ENCODE assay signal across 10 mouse cellular contexts in the genomic region with DNA sequence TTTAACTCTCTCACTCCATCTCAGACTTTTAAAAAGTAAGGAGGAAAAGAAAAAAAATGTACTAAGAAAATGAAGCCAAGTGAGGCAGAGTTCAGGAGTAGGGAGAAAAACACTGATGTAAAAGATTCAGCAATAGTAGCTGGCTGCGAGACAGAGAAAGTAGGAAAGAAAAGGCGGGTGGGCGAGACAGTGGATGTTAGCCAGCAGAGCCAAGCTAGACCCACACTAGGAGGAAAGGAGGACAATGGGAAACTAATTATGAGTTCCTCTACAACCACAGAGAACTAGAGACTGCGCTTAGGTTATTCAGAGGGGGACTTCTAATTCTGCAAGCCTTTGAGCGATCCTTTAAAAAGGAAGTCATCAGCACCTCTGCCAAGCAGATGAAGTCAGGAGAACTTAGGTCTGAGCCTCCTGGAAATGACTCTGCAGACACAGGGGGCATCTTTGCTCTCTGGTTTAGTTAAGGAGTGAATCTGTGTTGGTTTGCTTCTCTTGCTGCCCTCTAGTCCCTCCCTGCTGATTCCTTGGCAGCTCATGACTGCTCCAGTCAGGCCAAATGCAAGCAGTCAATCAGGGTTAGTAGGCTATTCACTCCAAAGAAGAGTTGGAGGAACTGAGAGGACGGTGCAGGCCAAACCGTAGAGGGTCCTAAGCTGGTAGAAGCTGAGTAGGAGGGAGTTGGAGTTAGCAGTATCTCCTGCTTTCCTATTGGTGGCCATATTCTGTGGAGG. TPM values are rescaled to one million over a fixed set of nuclear protein-coding genes. Genes with fewer than 3 reads are reported as not detected.
A peak's percentile ranks its signal among the peaks of the same experiment; 100 is the strongest.
DNase-seq lines count a peak whose midpoint lies in the region; ATAC-seq and TF ChIP-seq lines count a peak whose summit lies in the region.
"Had no signal": no experiment of that assay in that cellular context is flagged by ENCODE, and none has a peak within 500 bp of the region (broad histone marks: within the 10 kb centered on the region; RNA-seq: fewer than 3 reads in every experiment).

No protein-coding gene starts in this region.

- no peaks in the 10 kb centered on the region for H3K9me3 ChIP-seq in limb, embryonic 14.5 days (ENCODE audit: control insufficient read depth, low read length)
- H3K9me3 ChIP-seq in limb, embryonic 10.5 days (replicated peaks), result no peaks in the 10 kb centered on the region
- H3K9me3 ChIP-seq: limb, embryonic 13.5 days; lung, embryonic 15.5 days had no signal

- peak; percentile 38 for DNase-seq in adrenal gland, postnatal 10 days
- no peak for DNase-seq in adrenal gland, postnatal 25 days
- DNase-seq in gastrocnemius, adult 2 months, result no peak
- no peak for DNase-seq in gastrocnemius, adult 18-20 months (ENCODE audit: low spot score)
- DNase-seq in limb, embryonic 14.5 days (ENCODE audit: low spot score), result peak; percentile 13
- DNase-seq in limb, embryonic 10.5 days (ENCODE audit: low spot score), result no peak
- DNase-seq in brain, embryonic 14.5 days (ENCODE audit: low read depth), result peak; percentile 59
- no peak for DNase-seq in kidney, adult 11 months

- H3K9ac ChIP-seq in limb, embryonic 14.5 days (ENCODE audit: low read depth, low read length, severe bottlenecking), result no peak overlapping the region
- H3K9ac ChIP-seq: limb, embryonic 13.5 days; lung, embryonic 15.5 days had no signal

- no peak for ATAC-seq in limb, embryonic 14.5 days (ENCODE audit: low FRiP score, low read depth)

- no peaks in the 10 kb centered on the region for H3K27me3 ChIP-seq in limb, embryonic 14.5 days (ENCODE audit: control insufficient read depth, insufficient read depth, low read length)
- H3K27me3 ChIP-seq in limb, embryonic 10.5 days (ENCODE audit: low read depth, poor library complexity, severe bottlenecking), result no peaks in the 10 kb centered on the region
- H3K27me3 ChIP-seq: limb, embryonic 13.5 days; lung, embryonic 15.5 days had no signal

- no peaks in the 10 kb centered on the region for H3K4me1 ChIP-seq in limb, embryonic 14.5 days (ENCODE audit: control insufficient read depth, insufficient read depth, low read length)
- 0 out of 2 replicates have a peak, but pooled peaks cover 3% of the 10 kb centered on the region for H3K4me1 ChIP-seq in limb, embryonic 10.5 days
- H3K4me1 ChIP-seq: lung, embryonic 15.5 days had no signal

- no peak overlapping the region for H3K4me3 ChIP-seq in gastrocnemius, adult 2 months
- H3K4me3 ChIP-seq in limb, embryonic 14.5 days (replicated peaks; ENCODE audit: low read length), result no peak overlapping the region
- H3K4me3 ChIP-seq in limb, embryonic 10.5 days, result no peak overlapping the region
- H3K4me3 ChIP-seq: limb, embryonic 13.5 days; lung, embryonic 15.5 days had no signal

- no peaks in the 10 kb centered on the region for H3K36me3 ChIP-seq in limb, embryonic 14.5 days (ENCODE audit: control insufficient read depth, insufficient read depth, low read length)
- no peaks in the 10 kb centered on the region for H3K36me3 ChIP-seq in limb, embryonic 10.5 days
- H3K36me3 ChIP-seq: limb, embryonic 13.5 days; lung, embryonic 15.5 days had no signal

- WGBS in limb, embryonic 14.5 days, result 80% methylated on average over 7 of the region's 7 CpGs
- WGBS in limb, embryonic 10.5 days, result 93% methylated on average over 7 of the region's 7 CpGs

- TF ChIP-seq CTCF in gastrocnemius, adult 2 months (IDR thresholded peaks at IDR 0.05), result no peak
- no peak for TF ChIP-seq CTCF in brain, embryonic 14.5 days (IDR thresholded peaks at IDR 0.05; ENCODE audit: borderline replicate concordance, extremely low read depth, insufficient read depth, insufficient read length)

- H3K27ac ChIP-seq in gastrocnemius, adult 2 months, result peak overlapping the region; percentile 52
- H3K27ac ChIP-seq in limb, embryonic 14.5 days (replicated peaks; ENCODE audit: low read depth, low read length), result no peak overlapping the region
- H3K27ac ChIP-seq in limb, embryonic 10.5 days, result no peak overlapping the region
- H3K27ac ChIP-seq: limb, embryonic 13.5 days; lung, embryonic 15.5 days had no signal

- no peak for TF ChIP-seq POLR2A in limb, embryonic 14.5 days (IDR thresholded peaks at IDR 0.05; ENCODE audit: borderline replicate concordance, extremely low read depth, insufficient read depth, insufficient read length)
- TF ChIP-seq POLR2A in brain, embryonic 14.5 days (IDR thresholded peaks at IDR 0.05; ENCODE audit: borderline replicate concordance, extremely low read depth, insufficient read depth, insufficient read length, poor library complexity, severe bottlenecking), result no peak

- H3K4me2 ChIP-seq in limb, embryonic 14.5 days (replicated peaks; ENCODE audit: low read depth, low read length, severe bottlenecking), result no peak overlapping the region
- H3K4me2 ChIP-seq: limb, embryonic 13.5 days; lung, embryonic 15.5 days had no signal

- intact Hi-C loops in gastrocnemius, adult 2 months (cut with DNase I), result no loop called here

RNA-seq across cellular contexts. Expression of a gene that starts 50.4 kb away (rescaled TPM):
- 10 to 100 TPM; 21.3 to 27.9 TPM for total RNA-seq in adrenal gland, postnatal 10 days (2021)
- total RNA-seq in adrenal gland, postnatal 25 days (2021), result 18.0 and 23.3 TPM in 2 replicates
- total RNA-seq in gastrocnemius, adult 2 months (2021), result under 1 TPM; 0.59 to 0.64 TPM
- total RNA-seq in gastrocnemius, adult 18-20 months (2021), result 1 to 10 TPM in 1 of 2 experiments, under 1 TPM in 1; 0.89 to 1.0 TPM
- polyA plus RNA-seq in limb, embryonic 14.5 days (2012; rRNA removed), result 1.8 and 2.6 TPM in 2 replicates
- 2.5 and 2.7 TPM in 2 replicates for polyA plus RNA-seq in limb, embryonic 14.5 days (2014; fragmentation: Nextera tagmentation; extraction: Ambion mirVana)
- polyA plus RNA-seq in limb, embryonic 10.5 days (2016; fragmentation: Nextera tagmentation; extraction: Ambion mirVana), result 5.0 and 7.5 TPM in 2 replicates
- 5.3 and 9.9 TPM in 2 replicates for polyA plus RNA-seq in brain, embryonic 14.5 days (2012; rRNA removed)

Comparison
In these comparisons a context has a peak if more than half of its experiments do, and no peak if none do; other contexts are left out.
1. DNase-seq: peak in adrenal gland, postnatal 10 days (single experiment), limb, embryonic 14.5 days (single experiment) and brain, embryonic 14.5 days (single experiment); none in adrenal gland, postnatal 25 days (single experiment), gastrocnemius, adult 2 months (single experiment), gastrocnemius, adult 18-20 months (single experiment), limb, embryonic 10.5 days (single experiment) and kidney, adult 11 months (single experiment).